Mouse (Mus musculus) lung, postnatal 0 days (tissue): ENCODE measurements at regions not wholly inside any gene's neighbourhood (a gene's known extent, or its start where the extent isn't known, plus 50 kb on each side); places are given as distances from the start of the nearest gene placed in this dataset.

Source experiments
- ATAC-seq: fragments of 200-750 bp; cut with Nextera tagmentation; 2 replicates; pipeline ENCODE4 v1.8.0; 2017; ENCODE audit warnings: moderate library complexity
- DNase-seq: peaks from one replicate; pipeline ENCODE4 v3.0.0-alpha.2; 2016; ENCODE audit warnings: low spot score
- H3K27ac ChIP-seq: fragments of 300-500 bp; sonication (generic); 2 replicates; pipeline ENCODE4 v1.5.1; 2014; ENCODE audit warnings: antibody characterized with exemption, mild to moderate bottlenecking, low read length, mixed read lengths
- H3K27me3 ChIP-seq: fragments of 300-500 bp; sonication (generic); replicated peaks from 2 replicates; pipeline ENCODE4 v1.6.1; 2014; ENCODE audit warnings: low read length, mixed read lengths; ENCODE audit not compliant: insufficient read depth
- H3K36me3 ChIP-seq: fragments of 300-500 bp; sonication (generic); 2 replicates; pipeline ENCODE4 v1.6.1; 2014; ENCODE audit warnings: low read length, mixed read lengths; ENCODE audit not compliant: insufficient read depth
- H3K4me1 ChIP-seq: fragments of 300-500 bp; sonication (generic); 2 replicates; pipeline ENCODE4 v1.6.1; 2014; ENCODE audit warnings: antibody characterized with exemption, low read depth, low read length, mixed read lengths; ENCODE audit not compliant: insufficient read depth
- H3K4me2 ChIP-seq: fragments of 300-500 bp; sonication (generic); replicated peaks from 2 replicates; pipeline ENCODE4 v1.6.1; 2014; ENCODE audit warnings: low read depth, mild to moderate bottlenecking, low read length, moderate library complexity, mixed read lengths
- H3K4me3 ChIP-seq: fragments of 300-500 bp; sonication (generic); 2 replicates; pipeline ENCODE4 v1.5.1; 2014; ENCODE audit warnings: low read depth, low read length
- H3K9ac ChIP-seq: fragments of 300-500 bp; sonication (generic); replicated peaks from 2 replicates; pipeline ENCODE4 v1.6.1; 2014; ENCODE audit warnings: low read depth, mild to moderate bottlenecking
- H3K9me3 ChIP-seq: fragments of 300-500 bp; sonication (generic); 2 replicates; pipeline ENCODE4 v1.6.1; 2016; ENCODE audit warnings: low read length, mixed read lengths
- CTCF ChIP-seq: IDR thresholded peaks from 2 replicates; pipeline ENCODE4 v1.5.1; 2016; ENCODE audit warnings: antibody characterized with exemption, mild to moderate bottlenecking
- EP300 ChIP-seq: IDR thresholded peaks from 2 replicates; pipeline ENCODE4 v1.6.1; 2016; ENCODE audit warnings: antibody characterized with exemption, mild to moderate bottlenecking, control low read depth
- WGBS: fragments of 180-500 bp; shearing (Covaris S2); extraction: QIAGEN DNeasy Blood & Tissue Kit; methylation state at CpG from one replicate; pipeline ENCODE4 v1.1.7; 2014; 5-methylcytosine and 5-hydroxymethylcytosine counted together

DNA sequence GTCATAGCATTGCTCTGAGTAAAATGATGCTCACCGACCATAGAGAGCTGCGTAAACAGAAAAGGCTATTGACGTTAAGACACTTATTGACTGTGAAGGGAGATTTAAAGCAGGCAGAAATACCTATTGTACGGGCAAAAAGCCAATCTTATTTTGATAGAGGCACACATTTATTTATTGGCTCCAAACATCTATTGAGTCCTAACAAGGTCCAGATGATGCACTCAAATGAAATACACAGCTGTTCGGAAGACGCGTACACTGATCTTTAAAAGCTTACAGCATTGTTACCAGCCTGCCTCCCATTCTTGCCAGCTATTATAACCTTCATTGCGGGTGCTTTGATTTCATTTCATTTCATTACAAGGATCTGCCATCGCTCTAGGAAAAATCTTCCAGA, 102.0 kb upstream of the Map1b start:
- no peak for TF ChIP-seq CTCF
- TF ChIP-seq EP300, result no peak
- DNase-seq, result no peak
- no peaks in the 10 kb centered on the region for H3K27me3 ChIP-seq
- WGBS, result 79% methylated on average over 9 of the region's 9 CpGs
- no peaks in the 10 kb centered on the region for H3K9me3 ChIP-seq
- H3K4me2 ChIP-seq, result no peak overlapping the region
- no peaks in the 10 kb centered on the region for H3K36me3 ChIP-seq
- no peaks in the 10 kb centered on the region for H3K4me1 ChIP-seq
- no peak overlapping the region for H3K4me3 ChIP-seq
- no peak overlapping the region for H3K9ac ChIP-seq
- H3K27ac ChIP-seq, result no peak overlapping the region
- ATAC-seq, result no peak

DNA sequence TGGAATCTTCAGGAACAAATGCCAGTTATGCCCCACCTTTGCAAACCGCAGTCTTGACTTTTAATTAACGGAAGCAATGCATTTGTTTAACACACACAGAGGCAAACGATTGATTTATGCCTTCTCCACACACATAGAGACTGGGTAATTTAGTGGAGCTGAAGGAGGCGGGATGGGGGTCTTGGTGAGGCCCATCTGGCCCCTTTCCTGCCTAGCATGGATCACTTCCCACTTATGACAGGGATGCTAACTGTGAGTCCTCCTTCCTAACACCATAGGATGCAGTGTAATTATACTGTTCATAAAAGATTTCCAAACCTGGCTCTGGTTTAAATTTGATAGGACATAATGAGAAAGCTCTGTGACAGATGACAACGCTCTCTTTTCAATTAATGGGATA, 101.1 kb upstream of the Map1b start:
- no peaks in the 10 kb centered on the region for H3K9me3 ChIP-seq
- no peak for ATAC-seq
- H3K4me2 ChIP-seq, result no peak overlapping the region
- no peak for DNase-seq
- no peak overlapping the region for H3K9ac ChIP-seq
- WGBS, result 69% methylated on average over 5 of the region's 5 CpGs
- no peak overlapping the region for H3K27ac ChIP-seq
- no peaks in the 10 kb centered on the region for H3K4me1 ChIP-seq
- H3K4me3 ChIP-seq, result no peak overlapping the region
- H3K36me3 ChIP-seq, result no peaks in the 10 kb centered on the region
- no peaks in the 10 kb centered on the region for H3K27me3 ChIP-seq
- TF ChIP-seq CTCF (no peak), EP300 (no peak)

DNA sequence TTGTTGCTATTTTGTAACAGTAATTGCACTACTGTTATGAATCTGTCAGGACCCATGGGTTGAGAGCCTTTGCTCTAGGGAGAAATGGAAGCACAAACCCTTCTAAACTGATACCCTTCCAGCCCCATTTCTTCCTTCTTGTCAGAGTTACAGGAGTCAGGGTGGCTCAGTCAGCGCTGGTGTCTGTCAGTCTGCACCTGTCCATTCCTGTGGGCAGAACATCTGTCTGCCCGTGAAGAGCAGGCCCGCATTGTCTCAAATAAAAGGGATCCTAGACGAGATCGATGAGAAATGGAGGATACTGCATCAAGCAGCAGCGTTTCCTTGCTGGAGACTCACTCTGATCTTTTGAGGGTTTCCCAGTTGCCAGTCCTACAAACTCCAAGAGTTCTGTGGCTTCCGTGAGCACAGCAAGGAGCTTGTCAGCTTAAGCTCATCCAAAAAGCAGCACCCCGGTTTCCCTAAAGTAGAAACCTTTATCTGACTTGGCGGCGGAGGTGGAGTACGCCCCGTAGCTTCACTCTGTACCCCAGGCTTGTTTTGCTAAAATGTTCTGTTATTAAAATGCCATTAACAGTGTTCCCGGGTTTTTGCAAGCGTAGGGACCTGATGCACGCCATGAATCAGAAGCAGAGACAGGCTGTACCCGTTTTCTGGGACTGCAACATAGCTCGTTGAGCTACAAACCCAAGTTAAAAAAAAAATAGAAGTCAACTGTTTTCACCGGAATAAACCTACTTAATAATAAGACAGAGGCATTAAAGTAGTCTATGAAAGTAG, 95.6 kb upstream of the Map1b start:
- no peaks in the 10 kb centered on the region for H3K36me3 ChIP-seq
- no peak overlapping the region for H3K27ac ChIP-seq
- H3K9me3 ChIP-seq, result no peaks in the 10 kb centered on the region
- no peaks in the 10 kb centered on the region for H3K4me1 ChIP-seq
- no peak overlapping the region for H3K4me2 ChIP-seq
- no peaks in the 10 kb centered on the region for H3K27me3 ChIP-seq
- no peak for DNase-seq
- TF ChIP-seq EP300 (no peak), CTCF (no peak)
- H3K9ac ChIP-seq, result no peak overlapping the region
- 81% methylated on average over 18 of the region's 18 CpGs for WGBS
- no peak for ATAC-seq
- no peak overlapping the region for H3K4me3 ChIP-seq

- ATAC-seq (peak; percentile 75), DNase-seq (peak; percentile 39)
- 31% methylated on average over 5 of the region's 5 CpGs for WGBS
- TF ChIP-seq CTCF, result no peak
- TF ChIP-seq EP300, result no peak
- H3K9ac ChIP-seq, result no peak overlapping the region
- no peak overlapping the region for H3K4me2 ChIP-seq
- no peaks in the 10 kb centered on the region for H3K36me3 ChIP-seq
- H3K4me1 ChIP-seq, result no peaks in the 10 kb centered on the region
- H3K27me3 ChIP-seq, result no peaks in the 10 kb centered on the region
- H3K9me3 ChIP-seq, result no peaks in the 10 kb centered on the region
- H3K27ac ChIP-seq, result no peak overlapping the region
- H3K4me3 ChIP-seq, result no peak overlapping the region
These were observed 94.2 kb upstream of the Map1b start for GRCm38 (mm10) chr13:99610498-99610897.

- Histone ChIP-seq H3K4me3 (no peak overlapping the region), H3K27me3 (no peaks in the 10 kb centered on the region), H3K4me1 (no peaks in the 10 kb centered on the region), H3K36me3 (no peaks in the 10 kb centered on the region), H3K27ac (no peak overlapping the region), H3K9ac (no peak overlapping the region), H3K4me2 (no peak overlapping the region), H3K9me3 (no peaks in the 10 kb centered on the region)
- WGBS, result 65% methylated on average over 9 of the region's 9 CpGs
- DNase-seq, result no peak
- TF ChIP-seq CTCF, result no peak
- no peak for TF ChIP-seq EP300
- no peak for ATAC-seq
These were observed 93.1 kb upstream of the Map1b start for GRCm38 (mm10) chr13:99609151-99610146.

DNA sequence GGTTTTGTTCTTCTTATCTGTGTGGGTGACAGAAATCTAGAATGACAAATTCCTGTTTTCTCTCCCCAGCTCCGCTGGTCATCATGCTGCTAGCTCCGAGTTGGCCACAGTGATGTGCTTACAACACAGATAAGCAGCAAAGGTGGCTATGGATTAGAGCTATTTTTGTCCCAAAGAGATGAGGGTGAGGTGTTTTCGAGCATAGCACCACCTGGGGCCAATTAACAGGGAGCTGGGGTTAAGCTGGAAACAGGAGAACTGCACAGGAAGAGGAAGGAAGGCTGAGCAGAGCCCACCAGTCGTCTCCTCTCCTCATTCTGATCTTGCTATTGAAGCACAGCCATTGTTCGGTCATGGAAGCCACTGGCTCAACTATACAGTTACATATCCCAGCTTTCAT, 92.3 kb upstream of the Map1b start:
- H3K9me3 ChIP-seq, result no peaks in the 10 kb centered on the region; the same call in 1 of the 2 replicates
- no peak overlapping the region for H3K27ac ChIP-seq
- H3K4me3 ChIP-seq, result no peak overlapping the region
- DNase-seq, result no peak
- no peak overlapping the region for H3K4me2 ChIP-seq
- WGBS, result 34% methylated on average over 5 of the region's 5 CpGs
- H3K36me3 ChIP-seq, result no peaks in the 10 kb centered on the region
- no peak overlapping the region for H3K9ac ChIP-seq
- H3K4me1 ChIP-seq, result no peaks in the 10 kb centered on the region
- no peak for ATAC-seq
- TF ChIP-seq EP300 (no peak), CTCF (no peak)
- H3K27me3 ChIP-seq, result no peaks in the 10 kb centered on the region
